Mouse (Mus musculus): ENCODE data around the gene M6pr. TPM values are rescaled to one million over a fixed set of nuclear protein-coding genes. Genes with fewer than 3 reads are reported as not detected.

M6pr gene
- total and polyA plus RNA-seq, 2 experiments from 2014 or later, result 44.0 to 47.2 TPM

DNA sequence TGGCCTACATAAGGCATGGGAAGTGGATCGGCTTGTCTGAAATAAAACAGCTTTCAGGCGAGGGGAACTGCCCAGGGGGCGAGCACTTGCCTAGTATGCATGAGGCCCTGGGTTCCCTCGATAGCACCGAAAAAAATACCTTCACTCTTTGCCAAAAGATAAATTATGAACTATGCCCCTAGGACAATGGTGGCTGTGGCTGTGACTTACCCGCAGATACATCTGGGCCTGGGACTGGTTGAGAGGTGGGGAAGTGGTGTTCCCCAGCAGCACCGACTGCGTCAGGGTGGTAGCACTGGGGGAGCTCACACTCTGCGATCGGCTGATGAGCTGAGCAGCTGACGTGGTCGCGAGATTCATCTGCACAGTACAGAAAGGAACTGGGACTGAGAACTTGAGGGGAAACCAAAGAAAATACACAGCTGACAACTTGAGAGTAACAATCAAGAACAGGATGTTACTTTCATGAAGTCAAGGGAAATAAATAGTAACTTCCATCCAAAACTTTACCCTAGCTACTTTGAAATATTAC, 24.6 kb downstream of the M6pr start:
- Histone ChIP-seq H3K9me3 (ENCODE audit: low read length) (no peaks in the 10 kb centered on the region), H3K4me2 (ENCODE audit: low read depth, low read length, poor library complexity, severe bottlenecking) (no peak overlapping the region), H3K27ac (ENCODE audit: low read depth, low read length) (no peak overlapping the region), H3K36me3 (ENCODE audit: insufficient read depth, low read length) (peaks cover 39% of the 10 kb centered on the region), H3K4me1 (ENCODE audit: insufficient read depth, low read length) (no peaks in the 10 kb centered on the region), H3K9ac (replicated peaks; ENCODE audit: low read length, poor library complexity, severe bottlenecking) (no peak overlapping the region), H3K4me3 (ENCODE audit: low read depth, low read length) (no peak overlapping the region), H3K27me3 (ENCODE audit: insufficient read depth, low read length) (no peaks in the 10 kb centered on the region)
- DNase-seq (ENCODE audit: low spot score) (no peak), ATAC-seq (ENCODE audit: low FRiP score) (no peak)
- WGBS, result 91% methylated on average over 13 of the region's 13 CpGs
- TF ChIP-seq CTCF (IDR thresholded peaks at IDR 0.05), result no peak

DNA sequence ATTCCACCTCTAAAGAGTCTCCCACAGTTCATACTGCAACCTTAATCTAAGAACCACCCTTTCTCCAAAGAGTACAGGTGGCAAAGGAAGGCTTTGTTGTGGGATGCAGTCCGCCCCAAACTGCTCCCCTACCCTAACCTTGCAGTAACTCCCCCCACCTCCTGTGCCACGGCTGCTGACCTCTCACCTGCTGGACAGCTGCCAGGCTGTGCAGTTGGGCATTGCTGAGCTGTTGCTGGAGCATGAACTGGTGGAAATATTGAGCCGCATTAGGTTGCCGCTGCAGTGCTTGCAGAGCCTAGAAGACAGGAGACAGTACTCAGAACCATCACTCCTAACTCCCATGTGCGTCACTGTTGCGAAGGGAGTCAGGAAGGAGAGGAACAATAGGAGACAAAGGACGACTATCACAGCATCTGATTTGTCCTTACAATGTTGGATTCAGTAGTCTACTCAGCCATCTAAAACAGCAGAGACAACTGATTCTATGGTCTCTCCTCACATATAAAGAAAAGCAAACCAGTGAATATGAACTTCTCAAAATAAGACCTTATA, 26.3 kb downstream of the M6pr start:
- no peak overlapping the region for H3K27ac ChIP-seq (ENCODE audit: low read depth, low read length)
- H3K36me3 ChIP-seq (ENCODE audit: insufficient read depth, low read length), result peaks cover 34% of the 10 kb centered on the region
- H3K4me2 ChIP-seq (ENCODE audit: low read depth, low read length, poor library complexity, severe bottlenecking), result no peak overlapping the region
- ATAC-seq (ENCODE audit: low FRiP score) (no peak), DNase-seq (ENCODE audit: low spot score) (no peak)
- H3K27me3 ChIP-seq (ENCODE audit: insufficient read depth, low read length), result no peaks in the 10 kb centered on the region
- WGBS, result 81% methylated on average over 7 of the region's 7 CpGs
- no peak for TF ChIP-seq CTCF (IDR thresholded peaks at IDR 0.05)
- H3K4me1 ChIP-seq (ENCODE audit: insufficient read depth, low read length), result no peaks in the 10 kb centered on the region
- H3K4me3 ChIP-seq (ENCODE audit: low read depth, low read length), result no peak overlapping the region
- no peaks in the 10 kb centered on the region for H3K9me3 ChIP-seq (ENCODE audit: low read length)
- no peak overlapping the region for H3K9ac ChIP-seq (replicated peaks; ENCODE audit: low read length, poor library complexity, severe bottlenecking)

DNA sequence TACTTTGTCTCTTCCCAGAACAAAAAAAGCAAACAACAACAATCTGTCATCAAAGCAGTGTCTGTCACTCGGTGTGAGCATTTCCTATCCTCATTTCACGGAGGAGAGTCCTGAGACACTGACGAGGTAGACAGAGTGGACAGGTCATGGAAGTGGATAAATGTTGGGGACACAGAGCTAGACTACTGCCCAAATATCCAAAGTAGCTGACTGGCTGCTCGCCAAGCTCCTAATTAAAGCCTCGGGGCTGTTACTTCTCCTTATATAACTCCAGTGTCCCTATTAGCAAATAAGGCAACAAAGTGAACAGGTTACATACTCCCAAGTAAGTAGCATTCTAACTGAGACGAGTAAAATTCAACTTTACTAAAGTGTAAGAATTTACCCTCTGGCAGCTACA, 29.0 kb downstream of the M6pr start:
- TF ChIP-seq CTCF (IDR thresholded peaks at IDR 0.05), result no peak
- no peak for DNase-seq (ENCODE audit: low spot score)
- Histone ChIP-seq H3K9me3 (ENCODE audit: low read length) (no peaks in the 10 kb centered on the region), H3K4me1 (ENCODE audit: insufficient read depth, low read length) (no peaks in the 10 kb centered on the region; the same call in 1 of the 2 replicates), H3K36me3 (ENCODE audit: insufficient read depth, low read length) (peaks cover 22% of the 10 kb centered on the region), H3K27ac (ENCODE audit: low read depth, low read length) (no peak overlapping the region), H3K27me3 (ENCODE audit: insufficient read depth, low read length) (no peaks in the 10 kb centered on the region), H3K4me2 (ENCODE audit: low read depth, low read length, poor library complexity, severe bottlenecking) (no peak overlapping the region; the same call in 1 of the 2 replicates), H3K4me3 (ENCODE audit: low read depth, low read length) (no peak overlapping the region), H3K9ac (replicated peaks; ENCODE audit: low read length, poor library complexity, severe bottlenecking) (no peak overlapping the region)
- WGBS, result 53% methylated on average over 6 of the region's 6 CpGs
- ATAC-seq (ENCODE audit: low FRiP score), result no peak

DNA sequence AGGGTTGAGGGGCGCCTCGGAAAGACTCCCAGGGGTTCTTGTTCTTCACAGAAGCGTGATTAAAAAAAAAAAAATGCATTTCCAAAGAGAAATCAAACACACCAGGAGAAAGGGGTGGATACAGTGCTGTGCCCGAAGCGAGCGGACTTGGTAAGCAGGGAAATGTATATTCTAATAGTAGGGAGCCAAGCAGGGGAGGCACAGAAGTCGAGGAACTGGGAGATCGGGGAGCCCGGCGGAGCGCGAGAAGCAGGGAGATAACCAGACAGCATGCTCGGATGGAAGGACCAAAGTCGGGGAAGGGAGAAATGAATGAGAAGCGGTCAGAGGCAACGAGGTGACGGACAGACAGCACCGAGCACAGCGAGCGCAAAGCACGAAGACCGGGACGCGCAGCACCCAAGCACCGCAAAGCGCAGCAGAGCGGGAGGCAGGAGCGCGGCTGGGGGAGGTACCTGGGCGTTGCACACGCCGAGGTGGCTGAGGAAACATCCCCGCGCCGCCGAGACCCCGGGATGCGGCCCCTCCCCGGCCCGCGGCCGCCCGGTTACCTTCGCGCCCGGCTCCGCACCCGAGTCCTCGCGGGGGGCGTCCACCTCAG, 30.6 kb downstream of the M6pr start:
- H3K4me2 ChIP-seq (ENCODE audit: low read depth, low read length, poor library complexity, severe bottlenecking), result peak overlapping the region; percentile 72
- no peaks in the 10 kb centered on the region for H3K27me3 ChIP-seq (ENCODE audit: insufficient read depth, low read length)
- TF ChIP-seq CTCF (IDR thresholded peaks at IDR 0.05), result no peak
- no peaks in the 10 kb centered on the region for H3K9me3 ChIP-seq (ENCODE audit: low read length)
- peaks cover 7% of the 10 kb centered on the region for H3K36me3 ChIP-seq (ENCODE audit: insufficient read depth, low read length)
- ATAC-seq (ENCODE audit: low FRiP score) (peak; percentile 76), DNase-seq (ENCODE audit: low spot score) (peak; percentile 67)
- no peaks in the 10 kb centered on the region; the same call in 1 of the 2 replicates for H3K4me1 ChIP-seq (ENCODE audit: insufficient read depth, low read length)
- H3K9ac ChIP-seq (replicated peaks; ENCODE audit: low read length, poor library complexity, severe bottlenecking), result peak overlapping the region; percentile 83
- peak overlapping the region; percentile 70 for H3K4me3 ChIP-seq (ENCODE audit: low read depth, low read length)
- H3K27ac ChIP-seq (ENCODE audit: low read depth, low read length), result peak overlapping the region; percentile 94
- WGBS, result 0% methylated on average over 25 of the region's 51 CpGs

DNA sequence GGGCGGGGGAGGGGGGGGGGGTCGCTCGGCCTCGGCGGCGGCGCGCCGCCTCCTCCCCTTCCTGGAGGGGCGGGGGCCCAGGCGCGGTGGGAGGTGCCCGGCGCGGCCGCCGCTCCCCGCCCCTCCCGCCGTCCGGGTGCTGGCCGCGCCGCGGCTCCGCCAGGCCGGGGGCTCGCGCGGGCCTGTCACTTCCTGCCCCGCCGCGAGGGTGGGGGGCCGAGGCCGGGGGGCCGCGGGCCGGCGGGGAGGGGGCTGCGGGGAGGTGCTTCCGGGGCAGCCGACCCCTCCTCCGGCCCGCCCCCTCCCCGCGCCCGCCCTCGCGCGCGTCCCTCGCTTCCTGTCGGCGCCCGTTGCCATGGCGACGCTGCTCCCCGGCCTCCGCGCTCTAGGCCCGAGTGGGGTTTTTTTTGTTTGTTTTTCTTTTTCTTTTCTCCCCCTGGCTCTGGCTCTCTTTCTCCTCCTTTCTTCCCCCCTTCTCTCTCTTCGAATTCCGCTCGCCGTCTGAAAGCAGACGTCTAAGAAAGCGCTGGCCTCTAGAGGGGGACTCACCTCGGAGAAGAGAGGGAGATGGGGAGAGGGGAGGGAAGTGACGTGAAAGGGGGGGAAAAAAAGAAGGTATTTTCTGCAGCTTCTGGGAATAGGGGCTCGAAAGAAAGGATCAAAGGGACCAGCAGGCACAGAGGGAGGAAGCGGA, 31.3 kb downstream of the M6pr start:
- no peaks in the 10 kb centered on the region for H3K9me3 ChIP-seq (ENCODE audit: low read length)
- ATAC-seq (ENCODE audit: low FRiP score) (peak; percentile 91), DNase-seq (ENCODE audit: low spot score) (peak; percentile 93)
- H3K36me3 ChIP-seq (ENCODE audit: insufficient read depth, low read length), result peaks cover 2% of the 10 kb centered on the region
- peak overlapping the region; percentile 70 for H3K4me3 ChIP-seq (ENCODE audit: low read depth, low read length)
- no peaks in the 10 kb centered on the region for H3K27me3 ChIP-seq (ENCODE audit: insufficient read depth, low read length)
- WGBS, result 1% methylated on average over 14 of the region's 71 CpGs
- peak overlapping the region; percentile 94 for H3K27ac ChIP-seq (ENCODE audit: low read depth, low read length)
- no peaks in the 10 kb centered on the region; the same call in 1 of the 2 replicates for H3K4me1 ChIP-seq (ENCODE audit: insufficient read depth, low read length)
- TF ChIP-seq CTCF (IDR thresholded peaks at IDR 0.05), result peak; percentile 67
- H3K4me2 ChIP-seq (ENCODE audit: low read depth, low read length, poor library complexity, severe bottlenecking), result peak overlapping the region; percentile 72
- peak overlapping the region; percentile 83 for H3K9ac ChIP-seq (replicated peaks; ENCODE audit: low read length, poor library complexity, severe bottlenecking)

All from midbrain, postnatal 0 days (tissue).